Mouse (Mus musculus) liver, embryonic 12.5 days (tissue): ENCODE results near the gene Dera. TPM values are rescaled to one million over a fixed set of nuclear protein-coding genes. Genes with fewer than 3 reads are reported as not detected.

Source experiments
- ATAC-seq: fragments of 200-750 bp; cut with Nextera tagmentation; 2 replicates; pipeline ENCODE4 v1.8.0; 2017; ENCODE audit warnings: moderate number of reproducible peaks, mild to moderate bottlenecking, moderate library complexity
- H3K27ac ChIP-seq: fragments of 300-500 bp; sonication (generic); 2 replicates; pipeline ENCODE4 v1.5.1; 2016; ENCODE audit warnings: mild to moderate bottlenecking
- H3K27me3 ChIP-seq: fragments of 300-500 bp; sonication (generic); replicated peaks from 2 replicates; pipeline ENCODE4 v1.6.1; 2016; ENCODE audit warnings: mild to moderate bottlenecking, moderate library complexity
- H3K36me3 ChIP-seq: fragments of 300-500 bp; sonication (generic); 2 replicates; pipeline ENCODE4 v1.6.1; 2016; ENCODE audit warnings: mild to moderate bottlenecking, moderate library complexity
- H3K4me1 ChIP-seq: fragments of 300-500 bp; sonication (generic); 2 replicates; pipeline ENCODE4 v1.6.1; 2016
- H3K4me2 ChIP-seq: fragments of 300-500 bp; sonication (generic); 2 replicates; pipeline ENCODE4 v1.6.1; 2016; ENCODE audit warnings: mild to moderate bottlenecking, moderate library complexity
- H3K4me3 ChIP-seq: fragments of 300-500 bp; sonication (generic); 2 replicates; pipeline ENCODE4 v1.5.1; 2016; ENCODE audit warnings: mild to moderate bottlenecking, moderate library complexity
- H3K9ac ChIP-seq: fragments of 300-500 bp; sonication (generic); 2 replicates; pipeline ENCODE4 v1.6.1; 2016; ENCODE audit warnings: mild to moderate bottlenecking, moderate library complexity
- H3K9me3 ChIP-seq: fragments of 300-500 bp; sonication (generic); replicated peaks from 2 replicates; pipeline ENCODE4 v1.6.1; 2016; ENCODE audit warnings: mild to moderate bottlenecking, moderate library complexity
- WGBS: fragments of 180-500 bp; shearing (Covaris S2); methylation state at CpG from one replicate; pipeline ENCODE4 v1.1.7; 2016; ENCODE audit not compliant: insufficient replicate concordance; 5-methylcytosine and 5-hydroxymethylcytosine counted together
- polyA plus RNA-seq: library from polyadenylated mRNA; unstranded; fragments of >200 nt; fragmentation: Nextera tagmentation; extraction: Ambion mirVana; gene quantifications from 2 replicates; pipeline ENCODE4 v1.2.1, GENCODE M21; 2016

The Dera gene
- polyA plus RNA-seq, 1 experiment from 2014 or later, result 63.6 TPM

DNA sequence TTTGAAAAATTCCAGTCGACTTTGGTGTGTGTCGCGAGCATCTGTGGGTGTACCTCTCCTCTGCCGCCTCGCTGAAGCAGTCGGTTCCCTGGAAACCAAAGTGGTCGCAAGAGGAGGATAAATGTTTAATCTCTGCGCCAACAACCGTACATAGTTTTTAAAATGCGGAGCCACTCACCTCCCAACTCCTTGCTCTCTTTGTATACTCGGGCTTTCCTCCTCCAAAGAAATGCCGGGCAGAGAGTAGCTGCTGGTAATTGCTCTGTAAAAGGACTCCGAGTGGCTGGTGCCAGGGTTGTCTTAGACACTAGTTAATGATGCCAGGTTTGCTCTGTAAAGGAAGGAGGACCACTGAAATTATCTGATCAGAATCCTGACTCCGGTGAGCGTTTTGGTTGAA, 6.6 kb downstream of the Dera start:
- H3K27ac ChIP-seq, result no peak overlapping the region
- no peaks in the 10 kb centered on the region for H3K9me3 ChIP-seq
- no peaks in the 10 kb centered on the region for H3K27me3 ChIP-seq
- no peak overlapping the region for H3K4me2 ChIP-seq
- no peak overlapping the region for H3K9ac ChIP-seq
- 0 out of 2 replicates have a peak, but pooled peaks cover 7% of the 10 kb centered on the region for H3K4me1 ChIP-seq
- no peak for ATAC-seq
- no peak overlapping the region for H3K4me3 ChIP-seq
- 89% methylated on average over 15 of the region's 15 CpGs for WGBS
- no peaks in the 10 kb centered on the region for H3K36me3 ChIP-seq

DNA sequence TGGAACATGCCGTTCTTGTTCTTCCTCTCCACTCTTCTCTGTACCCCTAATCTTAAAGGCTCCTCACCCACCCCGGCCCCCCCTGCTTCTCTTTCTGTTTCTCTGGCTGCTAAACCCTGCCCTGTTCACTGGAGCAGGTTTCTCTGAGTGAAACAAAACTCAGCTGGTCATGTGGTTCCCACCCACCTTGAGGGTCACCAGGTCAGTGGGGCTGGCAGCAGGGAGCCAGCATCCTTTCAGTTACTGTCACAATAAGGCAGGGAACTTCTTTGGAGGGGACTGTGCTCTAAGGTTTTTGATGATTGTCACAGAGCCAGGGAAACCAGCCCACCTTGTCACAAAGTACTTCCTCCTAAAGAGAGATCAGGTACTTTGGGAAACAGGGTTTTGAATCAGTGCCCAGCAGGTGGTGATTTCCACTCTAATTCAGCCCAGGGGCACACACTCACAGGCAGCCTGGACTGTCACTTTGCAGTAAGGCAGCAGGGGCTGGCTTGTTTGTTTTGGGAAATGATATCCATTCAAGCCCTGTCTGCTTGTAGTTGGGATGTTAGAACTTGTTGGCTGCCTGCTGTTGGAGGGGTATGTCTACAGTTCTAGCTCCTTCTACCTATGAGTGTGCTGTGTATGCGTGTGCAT, 10.3 kb downstream of the Dera start:
- Histone ChIP-seq H3K36me3 (no peaks in the 10 kb centered on the region), H3K27me3 (no peaks in the 10 kb centered on the region), H3K9ac (no peak overlapping the region), H3K4me3 (no peak overlapping the region), H3K4me2 (no peak overlapping the region), H3K4me1 (0 out of 2 replicates have a peak, but pooled peaks cover 5% of the 10 kb centered on the region), H3K27ac (no peak overlapping the region), H3K9me3 (no peaks in the 10 kb centered on the region)
- ATAC-seq, result no peak
- 89% methylated on average over 3 of the region's 3 CpGs for WGBS

DNA sequence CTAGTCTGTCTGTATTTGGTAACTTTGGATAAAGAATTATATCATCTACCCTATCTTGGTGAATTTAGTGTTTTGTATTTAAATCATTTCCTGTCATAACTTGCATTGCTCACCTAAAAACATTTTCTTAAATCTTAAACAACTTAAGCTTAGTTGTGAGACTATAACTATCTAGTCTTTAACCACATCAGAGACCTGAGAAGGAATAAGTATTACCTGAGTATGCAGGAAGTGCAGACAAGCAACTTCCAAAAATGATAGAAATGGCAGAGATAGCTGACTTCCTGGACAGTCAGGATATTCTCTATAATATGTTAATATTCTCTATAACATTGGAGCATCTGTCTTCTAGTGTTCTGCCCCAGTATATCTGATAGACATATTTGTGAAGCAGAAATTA, 11.8 kb downstream of the Dera start:
- no peak overlapping the region for H3K4me3 ChIP-seq
- no peaks in the 10 kb centered on the region for H3K9me3 ChIP-seq
- no peaks in the 10 kb centered on the region for H3K27me3 ChIP-seq
- H3K36me3 ChIP-seq, result no peaks in the 10 kb centered on the region
- 0 out of 2 replicates have a peak, but pooled peaks cover 3% of the 10 kb centered on the region for H3K4me1 ChIP-seq
- no peak for ATAC-seq
- H3K27ac ChIP-seq, result no peak overlapping the region
- H3K9ac ChIP-seq, result no peak overlapping the region
- H3K4me2 ChIP-seq, result no peak overlapping the region

DNA sequence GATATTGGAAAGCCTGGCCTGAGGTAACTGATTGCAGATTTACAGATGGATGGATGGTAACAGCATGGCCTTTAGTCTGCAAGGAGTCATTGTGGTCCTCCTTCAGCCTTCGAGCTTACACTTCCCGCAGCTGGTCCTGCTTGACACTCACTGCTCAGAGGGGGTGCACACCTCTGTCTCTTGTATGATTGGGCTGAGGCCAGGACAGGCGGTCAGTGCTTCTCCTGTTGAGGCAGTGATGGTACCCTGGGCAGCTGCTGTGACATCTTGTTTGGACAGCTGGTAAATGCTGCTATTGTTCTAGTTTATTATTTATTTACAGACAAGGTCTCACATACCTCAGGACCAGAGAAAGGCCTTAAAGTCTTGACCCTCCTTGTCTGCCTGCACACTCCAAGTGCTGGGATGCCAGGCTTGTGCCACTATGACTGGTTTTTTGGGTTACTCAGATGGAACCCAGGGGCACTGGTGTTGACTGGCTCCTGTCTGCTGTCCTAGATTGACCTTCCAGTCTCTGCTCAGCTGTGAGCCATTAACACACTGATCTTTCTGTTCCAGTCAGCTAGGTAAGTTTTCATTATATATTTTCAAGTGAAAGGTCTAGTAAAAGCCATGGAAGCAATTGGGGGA, 17.4 kb downstream of the Dera start:
- H3K27ac ChIP-seq, result no peak overlapping the region
- no peaks in the 10 kb centered on the region for H3K4me1 ChIP-seq
- H3K36me3 ChIP-seq, result no peaks in the 10 kb centered on the region
- H3K4me3 ChIP-seq, result no peak overlapping the region
- H3K4me2 ChIP-seq, result no peak overlapping the region
- 73% methylated on average over 3 of the region's 3 CpGs for WGBS
- no peak for ATAC-seq
- H3K9ac ChIP-seq, result no peak overlapping the region
- H3K9me3 ChIP-seq, result no peaks in the 10 kb centered on the region
- H3K27me3 ChIP-seq, result no peaks in the 10 kb centered on the region

DNA sequence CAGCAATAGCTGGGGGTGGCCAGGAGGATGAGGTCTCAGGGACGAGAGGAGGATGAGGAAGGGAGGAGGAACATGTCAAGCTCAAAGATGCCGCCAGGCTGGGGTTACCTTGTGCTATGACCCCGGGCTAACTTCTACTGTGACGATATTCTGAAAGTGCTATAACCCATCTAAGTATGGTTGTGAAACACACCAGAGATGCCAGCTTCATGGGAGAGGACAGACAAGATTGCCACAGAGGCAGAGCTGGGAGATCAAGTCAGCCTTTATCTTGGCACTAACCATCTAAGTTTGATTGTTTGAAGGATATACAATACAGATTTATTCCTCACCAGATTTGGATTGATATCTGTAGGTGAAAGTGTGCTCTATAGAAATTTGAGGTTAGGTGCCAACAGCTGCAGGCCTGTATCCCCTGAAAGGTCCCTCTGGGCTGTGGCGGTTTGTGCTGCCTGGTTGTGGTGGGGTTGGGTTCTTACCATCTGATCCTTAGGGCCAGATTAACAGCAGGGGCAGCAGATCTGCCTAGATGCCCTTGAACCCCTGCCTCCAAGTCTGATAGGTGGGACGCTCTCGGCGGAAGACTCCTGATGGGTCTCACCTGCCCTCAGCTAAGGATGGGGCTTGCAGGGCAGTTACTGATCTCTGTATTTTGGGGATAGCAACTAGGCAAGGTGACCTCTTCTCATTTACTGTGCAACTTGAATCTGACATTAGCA, 18.7 kb downstream of the Dera start:
- no peaks in the 10 kb centered on the region for H3K9me3 ChIP-seq
- H3K4me2 ChIP-seq, result no peak overlapping the region
- no peak overlapping the region for H3K27ac ChIP-seq
- 80% methylated on average over 8 of the region's 8 CpGs for WGBS
- no peak overlapping the region for H3K9ac ChIP-seq
- H3K27me3 ChIP-seq, result no peaks in the 10 kb centered on the region
- no peak overlapping the region for H3K4me3 ChIP-seq
- H3K36me3 ChIP-seq, result no peaks in the 10 kb centered on the region; the same call in 1 of the 2 replicates
- no peaks in the 10 kb centered on the region for H3K4me1 ChIP-seq
- ATAC-seq, result no peak

DNA sequence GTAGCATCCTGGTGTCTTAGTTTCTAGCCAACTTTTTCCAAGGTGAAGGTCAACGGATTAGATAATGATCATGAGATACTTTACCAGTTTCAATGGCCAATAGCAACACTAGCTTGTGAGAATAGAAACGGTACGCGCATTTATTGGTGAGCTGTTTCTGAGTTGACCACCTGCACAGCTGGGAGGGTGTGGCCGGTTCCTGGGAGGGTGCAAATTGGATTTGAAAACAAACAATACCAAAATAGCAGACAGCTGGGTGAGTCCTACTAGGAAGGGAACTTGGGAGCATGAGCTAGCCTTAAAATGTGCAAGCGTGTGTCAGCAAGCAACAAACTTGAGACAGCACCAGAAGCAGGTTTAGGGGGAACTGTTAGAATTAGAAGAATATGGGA, 19.3 kb downstream of the Dera start:
- Histone ChIP-seq H3K27ac (no peak overlapping the region), H3K36me3 (no peaks in the 10 kb centered on the region; the same call in 1 of the 2 replicates), H3K4me2 (no peak overlapping the region), H3K27me3 (no peaks in the 10 kb centered on the region), H3K9me3 (no peaks in the 10 kb centered on the region), H3K4me3 (no peak overlapping the region), H3K4me1 (no peaks in the 10 kb centered on the region), H3K9ac (no peak overlapping the region)
- ATAC-seq, result no peak
- 83% methylated on average over 6 of the region's 6 CpGs for WGBS

DNA sequence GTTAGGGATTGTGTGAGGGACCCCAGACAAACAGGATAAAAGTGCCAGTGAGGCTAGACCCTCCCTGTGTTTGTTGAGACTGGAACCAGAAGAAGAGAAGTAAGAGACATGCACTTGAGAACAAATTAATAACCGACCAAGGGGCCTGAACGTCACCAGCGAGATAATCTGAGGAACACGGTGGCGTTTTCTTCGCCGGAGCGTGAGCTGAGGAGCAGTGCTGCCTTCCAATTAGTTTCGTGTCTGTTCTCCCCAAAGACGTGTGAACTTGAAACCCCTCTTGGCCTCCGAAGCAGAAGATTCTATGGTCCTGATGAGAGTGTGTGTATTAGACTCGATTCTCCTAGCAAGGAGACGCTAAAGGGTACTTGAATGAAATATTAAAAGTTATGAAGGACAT, 19.8 kb downstream of the Dera start:
- 80% methylated on average over 13 of the region's 13 CpGs for WGBS
- Histone ChIP-seq H3K4me2 (no peak overlapping the region), H3K36me3 (peaks cover 1% of the 10 kb centered on the region), H3K27ac (no peak overlapping the region), H3K4me3 (no peak overlapping the region), H3K9ac (no peak overlapping the region), H3K27me3 (no peaks in the 10 kb centered on the region), H3K9me3 (no peaks in the 10 kb centered on the region), H3K4me1 (no peaks in the 10 kb centered on the region)
- no peak for ATAC-seq

DNA sequence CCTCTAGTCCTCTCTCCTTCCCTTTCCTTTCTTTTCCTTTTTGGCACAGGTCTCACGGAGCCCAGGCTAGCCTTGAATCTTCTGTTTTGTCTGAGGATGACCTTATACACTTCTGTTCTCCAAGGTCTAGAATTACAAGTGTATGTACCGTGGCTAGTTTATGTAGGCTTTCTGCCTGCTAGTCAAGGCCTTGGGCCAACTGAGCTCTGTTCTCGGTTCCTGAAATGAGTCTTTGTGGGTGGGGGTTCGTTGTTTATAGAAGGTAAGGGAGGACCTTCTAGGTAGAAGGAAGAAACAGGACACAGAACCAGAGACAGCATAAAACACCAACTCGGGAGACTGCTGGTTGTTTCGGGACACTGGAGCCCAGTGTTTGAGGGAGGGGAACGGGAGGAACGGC, 20.8 kb downstream of the Dera start:
- no peaks in the 10 kb centered on the region for H3K4me1 ChIP-seq
- H3K4me3 ChIP-seq, result no peak overlapping the region
- no peak overlapping the region for H3K9ac ChIP-seq
- no peak for ATAC-seq
- no peaks in the 10 kb centered on the region for H3K9me3 ChIP-seq
- H3K4me2 ChIP-seq, result no peak overlapping the region
- H3K27me3 ChIP-seq, result no peaks in the 10 kb centered on the region
- no peak overlapping the region for H3K27ac ChIP-seq
- WGBS, result 83% methylated on average over 8 of the region's 8 CpGs
- peaks cover 7% of the 10 kb centered on the region for H3K36me3 ChIP-seq

DNA sequence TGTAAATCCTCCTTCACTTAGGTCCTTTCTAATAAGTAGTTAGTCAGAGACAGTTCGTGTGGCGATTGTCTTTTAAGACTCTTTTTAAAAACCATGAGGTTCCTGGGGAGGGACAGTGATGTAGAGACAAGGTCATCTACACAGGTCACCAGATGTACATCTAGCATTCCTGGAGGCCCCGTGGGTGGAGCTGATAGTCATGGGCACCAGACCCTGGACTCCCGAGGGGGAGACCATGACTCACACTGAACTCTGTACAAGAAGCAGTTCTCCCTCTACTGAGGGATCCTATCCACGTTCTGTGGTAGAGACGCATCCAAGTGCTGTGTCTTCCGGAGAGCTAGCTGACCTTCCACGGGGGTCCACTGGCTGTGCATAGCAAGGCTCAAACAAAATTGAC, 22.6 kb downstream of the Dera start:
- ATAC-seq, result no peak

DNA sequence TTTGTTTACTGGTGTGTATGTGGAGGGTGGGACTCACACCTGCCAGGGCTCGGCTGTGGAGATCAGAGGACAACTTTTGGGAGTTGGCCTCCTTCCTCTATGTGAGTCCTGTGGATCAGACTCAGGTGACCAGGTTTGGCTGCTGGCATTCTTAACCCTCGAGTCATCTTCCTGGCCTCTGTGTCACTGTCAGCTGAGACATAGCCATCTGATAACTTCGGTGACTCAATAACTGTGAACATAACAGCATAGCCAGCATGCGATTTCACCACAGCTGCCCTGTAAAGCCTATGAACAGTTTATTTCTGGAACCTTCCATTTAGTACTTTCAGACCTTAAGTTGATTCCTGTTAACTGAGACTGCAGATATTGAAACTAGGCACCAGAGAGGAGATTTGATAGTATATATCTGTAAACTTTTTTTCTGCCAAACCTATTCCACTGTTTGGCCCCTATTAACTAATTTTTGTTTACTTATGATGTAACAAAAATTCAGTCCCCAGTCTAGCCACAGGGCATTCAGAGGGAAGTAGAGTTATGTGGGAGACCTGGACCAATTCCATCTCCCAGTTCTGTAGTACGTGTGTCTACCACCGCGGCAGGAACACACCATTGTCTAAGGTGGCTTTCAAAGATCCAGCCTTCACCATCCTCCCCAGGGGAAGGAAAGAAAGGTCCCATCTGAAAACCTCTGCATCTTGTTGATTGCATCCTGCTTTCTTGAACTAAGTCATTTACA, 29.7 kb downstream of the Dera start:
- no peaks in the 10 kb centered on the region for H3K4me1 ChIP-seq
- no peak overlapping the region for H3K27ac ChIP-seq
- no peak overlapping the region for H3K4me3 ChIP-seq
- H3K9me3 ChIP-seq, result no peaks in the 10 kb centered on the region
- H3K9ac ChIP-seq, result no peak overlapping the region
- no peak for ATAC-seq
- 78% methylated on average over 7 of the region's 7 CpGs for WGBS
- no peaks in the 10 kb centered on the region for H3K27me3 ChIP-seq
- peaks cover 36% of the 10 kb centered on the region for H3K36me3 ChIP-seq
- H3K4me2 ChIP-seq, result no peak overlapping the region

More for the DNA sequence above, 22.6 kb downstream of the Dera start:
- Histone ChIP-seq H3K27me3 (no peaks in the 10 kb centered on the region), H3K9ac (no peak overlapping the region), H3K27ac (no peak overlapping the region), H3K4me3 (no peak overlapping the region), H3K4me2 (no peak overlapping the region), H3K36me3 (peaks cover 12% of the 10 kb centered on the region), H3K4me1 (no peaks in the 10 kb centered on the region), H3K9me3 (no peaks in the 10 kb centered on the region)
- 80% methylated on average over 8 of the region's 8 CpGs for WGBS

DNA sequence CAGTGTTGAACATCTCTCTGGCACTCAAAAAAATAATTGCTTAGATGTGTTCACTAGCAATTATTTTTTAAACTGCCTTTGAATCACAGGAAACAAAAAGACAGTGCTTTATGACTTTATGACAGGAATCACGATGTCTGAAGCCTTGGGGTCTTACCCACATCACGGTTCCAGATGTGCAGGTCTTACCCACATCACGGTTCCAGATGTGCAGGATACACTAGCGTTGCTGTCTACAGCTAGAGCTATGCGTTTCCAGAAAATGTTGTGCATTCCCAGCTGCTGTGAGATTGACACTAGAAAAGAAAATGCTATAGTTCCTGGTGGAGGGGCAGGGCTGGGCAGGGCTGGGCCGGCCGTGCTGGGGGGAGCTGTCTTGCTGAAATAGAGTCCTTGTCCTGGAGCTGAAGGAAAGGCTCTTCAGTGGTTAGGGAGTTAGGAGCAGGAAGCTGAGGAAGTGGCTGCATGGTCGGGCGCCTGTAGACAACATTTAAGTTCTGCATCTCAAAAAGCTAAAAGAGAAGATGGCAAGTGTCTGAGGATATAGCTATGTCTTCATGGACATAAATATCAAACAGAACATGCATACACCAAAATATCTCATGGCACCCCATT, 34.7 kb downstream of the Dera start:
- Histone ChIP-seq H3K4me3 (no peak overlapping the region), H3K4me2 (no peak overlapping the region), H3K27me3 (no peaks in the 10 kb centered on the region), H3K36me3 (peaks cover 28% of the 10 kb centered on the region), H3K27ac (no peak overlapping the region), H3K9ac (no peak overlapping the region), H3K4me1 (no peaks in the 10 kb centered on the region), H3K9me3 (no peaks in the 10 kb centered on the region)
- no peak for ATAC-seq
- 63% methylated on average over 9 of the region's 9 CpGs for WGBS
